Mouse (Mus musculus) adrenal gland, adult (tissue): ENCODE results near the gene Arglu1.

Experiments
- DNase-seq, 2 experiments: peaks; one replicate each; pipeline ENCODE4 v3.0.0; 2022 to 2023; ENCODE audit warnings: low spot score in 1 of 2; ENCODE audit not compliant: inconsistent age in 2 of 2

Arglu1 gene

DNA sequence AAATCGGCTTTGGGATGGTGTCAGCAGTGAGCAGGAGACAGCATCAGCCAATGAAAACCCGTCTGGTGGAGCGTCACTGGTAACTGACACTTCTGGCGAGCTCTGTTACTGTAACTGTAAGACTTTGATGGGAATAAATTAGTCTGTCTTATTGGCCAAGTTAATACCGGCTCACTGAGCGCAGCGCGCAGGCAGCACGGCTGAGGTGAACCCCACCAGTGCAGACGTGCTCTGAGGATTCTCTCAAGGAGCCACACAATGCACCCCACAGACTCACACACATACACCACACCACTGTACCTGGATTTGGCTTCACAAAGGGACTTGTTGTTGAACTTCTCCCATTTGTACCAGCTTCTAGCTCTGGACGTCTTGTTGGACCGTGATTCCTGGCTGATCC is 68.3 kb downstream of the Arglu1 start:
- no peak for DNase-seq

GRCm38 (mm10) chr8:8621236-8621917 is 68.9 kb downstream of the Arglu1 start:
- no peak for DNase-seq

GRCm38 (mm10) chr8:8620536-8620935 is 69.8 kb downstream of the Arglu1 start:
- DNase-seq = no peak

GRCm38 (mm10) chr8:8619221-8620194 is 70.8 kb downstream of the Arglu1 start:
- DNase-seq = no peak
